Mouse (Mus musculus): Measurements from ENCODE around the gene Pard3. TPM values are rescaled to one million over a fixed set of nuclear protein-coding genes. Genes with fewer than 3 reads are reported as not detected.

Gene Pard3
- polyA plus RNA-seq, 1 experiment from 2014 or later = 33.8 TPM

- peak; percentile 31 for DNase-seq
- 73% methylated on average over 13 of the region's 13 CpGs for WGBS
- H3K4me2 ChIP-seq = no peak overlapping the region
- H3K4me1 ChIP-seq (ENCODE audit: insufficient read depth) = no peaks in the 10 kb centered on the region
- H3K9ac ChIP-seq = no peak overlapping the region
- H3K4me3 ChIP-seq (ENCODE audit: low read depth, low read length) = no peak overlapping the region
- H3K9me3 ChIP-seq (ENCODE audit: low read depth, low read length) = no peaks in the 10 kb centered on the region
- peaks cover 13% of the 10 kb centered on the region; the same call in 1 of the 2 replicates for H3K36me3 ChIP-seq (ENCODE audit: insufficient read depth)
- no peak for ATAC-seq (ENCODE audit: insufficient read depth)
- H3K27ac ChIP-seq (ENCODE audit: low read depth) = no peak overlapping the region
- H3K27me3 ChIP-seq (ENCODE audit: insufficient read depth, low read length) = no peaks in the 10 kb centered on the region
- TF ChIP-seq CTCF (IDR thresholded peaks at IDR 0.05; ENCODE audit: low read depth) = no peak
These were observed 360.7 kb downstream of the Pard3 start for GRCm38 (mm10) chr8:127424211-127424916.

GRCm38 (mm10) chr8:127426857-127427256 lies 363.2 kb downstream of the Pard3 start:
- 75% methylated on average over 5 of the region's 5 CpGs for WGBS
- no peak overlapping the region for H3K27ac ChIP-seq (ENCODE audit: low read depth)
- H3K36me3 ChIP-seq (ENCODE audit: insufficient read depth) = peaks cover 15% of the 10 kb centered on the region; the same call in 1 of the 2 replicates
- TF ChIP-seq CTCF (IDR thresholded peaks at IDR 0.05; ENCODE audit: low read depth) = no peak
- H3K27me3 ChIP-seq (ENCODE audit: insufficient read depth, low read length) = no peaks in the 10 kb centered on the region
- H3K4me3 ChIP-seq (ENCODE audit: low read depth, low read length) = no peak overlapping the region
- ATAC-seq (ENCODE audit: insufficient read depth) (no peak), DNase-seq (no peak)
- H3K4me2 ChIP-seq = no peak overlapping the region
- H3K9ac ChIP-seq = no peak overlapping the region
- no peaks in the 10 kb centered on the region for H3K9me3 ChIP-seq (ENCODE audit: low read depth, low read length)
- H3K4me1 ChIP-seq (ENCODE audit: insufficient read depth) = no peaks in the 10 kb centered on the region

- DNase-seq = no peak
- WGBS = 84% methylated on average over 7 of the region's 7 CpGs
- Histone ChIP-seq H3K4me1 (ENCODE audit: insufficient read depth) (no peaks in the 10 kb centered on the region), H3K9ac (no peak overlapping the region), H3K9me3 (ENCODE audit: low read depth, low read length) (no peaks in the 10 kb centered on the region), H3K4me2 (no peak overlapping the region), H3K4me3 (ENCODE audit: low read depth, low read length) (no peak overlapping the region), H3K27me3 (ENCODE audit: insufficient read depth, low read length) (no peaks in the 10 kb centered on the region), H3K27ac (ENCODE audit: low read depth) (no peak overlapping the region), H3K36me3 (ENCODE audit: insufficient read depth) (peaks cover 15% of the 10 kb centered on the region; the same call in 1 of the 2 replicates)
- no peak for ATAC-seq (ENCODE audit: insufficient read depth)
- no peak for TF ChIP-seq CTCF (IDR thresholded peaks at IDR 0.05; ENCODE audit: low read depth)
These were observed 364.3 kb downstream of the Pard3 start for GRCm38 (mm10) chr8:127428004-127428403.

DNA sequence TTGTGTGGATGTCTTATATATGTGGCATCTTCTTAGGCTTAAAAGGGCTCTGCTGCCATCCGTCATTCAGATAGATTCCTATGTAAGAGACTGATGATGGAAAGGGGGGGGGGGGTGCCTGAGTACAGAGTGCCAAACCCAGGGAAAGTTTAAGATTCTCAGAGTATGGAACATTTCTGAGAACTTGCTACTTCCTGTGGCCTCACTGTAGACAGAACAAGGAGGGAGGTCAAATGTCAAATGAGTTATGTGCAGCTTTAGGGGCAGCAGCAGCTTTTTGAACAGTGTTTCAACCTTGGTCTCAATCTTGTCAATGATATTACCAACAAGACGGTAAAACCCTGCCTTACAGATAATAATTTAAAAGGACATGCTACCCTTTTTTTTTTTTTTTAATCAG lies 367.5 kb downstream of the Pard3 start:
- ATAC-seq (ENCODE audit: insufficient read depth) = no peak
- DNase-seq = no peak
- no peaks in the 10 kb centered on the region for H3K9me3 ChIP-seq (ENCODE audit: low read depth, low read length)
- H3K27me3 ChIP-seq (ENCODE audit: insufficient read depth, low read length) = no peaks in the 10 kb centered on the region
- H3K4me2 ChIP-seq = no peak overlapping the region
- 63% methylated on average over 2 of the region's 2 CpGs for WGBS
- H3K36me3 ChIP-seq (ENCODE audit: insufficient read depth) = peaks cover 18% of the 10 kb centered on the region; the same call in 1 of the 2 replicates
- no peak overlapping the region for H3K4me3 ChIP-seq (ENCODE audit: low read depth, low read length)
- H3K27ac ChIP-seq (ENCODE audit: low read depth) = no peak overlapping the region
- no peak for TF ChIP-seq CTCF (IDR thresholded peaks at IDR 0.05; ENCODE audit: low read depth)
- no peaks in the 10 kb centered on the region for H3K4me1 ChIP-seq (ENCODE audit: insufficient read depth)
- H3K9ac ChIP-seq = no peak overlapping the region

GRCm38 (mm10) chr8:127435975-127436374 lies 372.3 kb downstream of the Pard3 start:
- peaks cover 23% of the 10 kb centered on the region for H3K4me1 ChIP-seq (ENCODE audit: insufficient read depth)
- H3K9ac ChIP-seq = no peak overlapping the region
- ATAC-seq (ENCODE audit: insufficient read depth) (no peak), DNase-seq (no peak)
- WGBS = 88% methylated on average over 6 of the region's 6 CpGs
- H3K27ac ChIP-seq (ENCODE audit: low read depth) = no peak overlapping the region
- H3K36me3 ChIP-seq (ENCODE audit: insufficient read depth) = 0 out of 2 replicates have a peak, but pooled peaks cover 7% of the 10 kb centered on the region
- H3K9me3 ChIP-seq (ENCODE audit: low read depth, low read length) = no peaks in the 10 kb centered on the region
- H3K27me3 ChIP-seq (ENCODE audit: insufficient read depth, low read length) = no peaks in the 10 kb centered on the region
- no peak for TF ChIP-seq CTCF (IDR thresholded peaks at IDR 0.05; ENCODE audit: low read depth)
- no peak overlapping the region for H3K4me3 ChIP-seq (ENCODE audit: low read depth, low read length)
- no peak overlapping the region for H3K4me2 ChIP-seq

GRCm38 (mm10) chr8:127437613-127438235 lies 374.0 kb downstream of the Pard3 start:
- WGBS = 73% methylated on average over 5 of the region's 5 CpGs
- no peak overlapping the region for H3K4me3 ChIP-seq (ENCODE audit: low read depth, low read length)
- H3K4me1 ChIP-seq (ENCODE audit: insufficient read depth) = peaks cover 23% of the 10 kb centered on the region
- no peaks in the 10 kb centered on the region for H3K27me3 ChIP-seq (ENCODE audit: insufficient read depth, low read length)
- 0 out of 2 replicates have a peak, but pooled peaks cover 7% of the 10 kb centered on the region for H3K36me3 ChIP-seq (ENCODE audit: insufficient read depth)
- no peak for TF ChIP-seq CTCF (IDR thresholded peaks at IDR 0.05; ENCODE audit: low read depth)
- no peak for DNase-seq
- no peak overlapping the region for H3K9ac ChIP-seq
- H3K9me3 ChIP-seq (ENCODE audit: low read depth, low read length) = no peaks in the 10 kb centered on the region
- no peak overlapping the region for H3K27ac ChIP-seq (ENCODE audit: low read depth)
- ATAC-seq (ENCODE audit: insufficient read depth) = no peak
- H3K4me2 ChIP-seq = no peak overlapping the region

- peak; percentile 72 for TF ChIP-seq CTCF (IDR thresholded peaks at IDR 0.05; ENCODE audit: low read depth)
- no peaks in the 10 kb centered on the region for H3K9me3 ChIP-seq (ENCODE audit: low read depth, low read length)
- no peak overlapping the region for H3K4me2 ChIP-seq
- no peak overlapping the region for H3K9ac ChIP-seq
- H3K36me3 ChIP-seq (ENCODE audit: insufficient read depth) = peaks cover 11% of the 10 kb centered on the region; the same call in 1 of the 2 replicates
- 36% methylated on average over 8 of the region's 8 CpGs for WGBS
- no peak overlapping the region for H3K27ac ChIP-seq (ENCODE audit: low read depth)
- peaks cover 23% of the 10 kb centered on the region for H3K4me1 ChIP-seq (ENCODE audit: insufficient read depth)
- no peak overlapping the region for H3K4me3 ChIP-seq (ENCODE audit: low read depth, low read length)
- no peaks in the 10 kb centered on the region for H3K27me3 ChIP-seq (ENCODE audit: insufficient read depth, low read length)
- DNase-seq (peak; percentile 82), ATAC-seq (ENCODE audit: insufficient read depth) (peak; percentile 72)
These were observed 375.1 kb downstream of the Pard3 start for GRCm38 (mm10) chr8:127438625-127439391.
